Mouse (Mus musculus) ES-E14 (cell line): Measurements from ENCODE around the gene Inhbb.

Experiments used
- CHD2 ChIP-seq: IDR thresholded peaks from 2 replicates; pipeline ENCODE4 v1.6.1; 2014; ENCODE audit warnings: mild to moderate bottlenecking, low read depth, low read length, inconsistent platforms
- HCFC1 ChIP-seq: IDR thresholded peaks from 2 replicates; pipeline ENCODE4 v1.6.1; 2012; ENCODE audit warnings: low read length, inconsistent platforms, borderline replicate concordance; ENCODE audit not compliant: insufficient read depth
- MAFK ChIP-seq: IDR thresholded peaks from 2 replicates; pipeline ENCODE4 v1.6.1; 2014; ENCODE audit warnings: mild to moderate bottlenecking, low read depth, low read length, inconsistent platforms; ENCODE audit not compliant: insufficient read depth
- ZC3H11A ChIP-seq: IDR thresholded peaks from 2 replicates; pipeline ENCODE4 v1.6.1; 2012; ENCODE audit warnings: low read depth, mild to moderate bottlenecking, inconsistent platforms, low read length, borderline replicate concordance
- ZNF384 ChIP-seq: IDR thresholded peaks from 2 replicates; pipeline ENCODE4 v1.6.1; 2012; ENCODE audit warnings: low read depth, low read length, inconsistent platforms

DNA sequence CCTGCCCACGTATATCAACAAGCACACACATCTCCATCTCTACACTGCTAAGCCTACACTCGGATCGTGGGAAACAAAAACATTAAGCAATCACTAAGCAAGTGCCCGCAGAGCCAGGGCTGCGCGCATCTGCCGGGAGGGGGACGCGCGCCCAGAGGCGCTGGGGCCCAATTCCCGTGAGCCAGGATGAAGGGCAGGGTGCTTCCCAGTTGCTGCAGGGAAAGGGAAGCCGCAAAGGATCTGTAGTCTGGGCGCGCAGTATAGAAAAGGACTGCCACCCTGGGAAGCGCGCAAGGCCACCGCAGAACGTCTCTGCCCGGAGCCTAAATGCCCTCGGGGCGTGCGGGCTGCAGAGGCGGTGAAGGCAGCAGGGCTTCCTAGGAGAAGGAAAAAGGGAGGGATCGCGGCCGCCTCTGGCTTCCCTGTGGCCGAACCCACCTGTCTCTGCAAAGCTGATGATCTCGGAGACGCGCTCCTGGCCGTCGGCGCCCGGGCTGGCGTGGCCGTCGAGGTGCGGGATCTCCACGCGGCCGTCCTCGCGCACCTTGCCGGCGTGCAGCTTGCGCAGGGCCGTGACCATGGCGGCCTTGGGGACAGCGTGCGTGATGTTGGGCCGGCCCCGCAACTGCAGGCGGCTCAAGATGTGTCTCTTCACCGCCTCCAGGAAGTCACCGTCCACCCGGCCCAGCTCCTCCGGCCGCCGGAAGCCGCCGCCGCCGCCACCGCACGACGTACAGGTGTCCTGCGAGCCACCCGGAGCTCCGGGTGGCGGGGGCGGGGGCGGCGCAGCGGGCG, 1.7 kb downstream of the Inhbb start:
- TF ChIP-seq CHD2, result no peak
- TF ChIP-seq HCFC1, result no peak
- no peak for TF ChIP-seq ZNF384
- TF ChIP-seq MAFK, result no peak
- TF ChIP-seq ZC3H11A, result no peak
